Mouse (Mus musculus): ENCODE data around the gene Klhl29.

The Klhl29 gene

GRCm38 (mm10) chr12:5188899-5189298 lies 186.6 kb downstream of the Klhl29 start:
- in situ Hi-C loops (cut with MboI, MseI), result no loop called here

- in situ Hi-C loops (cut with MboI, MseI), result no loop called here
These were observed 187.6 kb downstream of the Klhl29 start for GRCm38 (mm10) chr12:5187773-5188333.

GRCm38 (mm10) chr12:5186645-5187044 lies 188.8 kb downstream of the Klhl29 start:
- in situ Hi-C loops (cut with MboI, MseI), result no loop called here

GRCm38 (mm10) chr12:5185603-5186002 lies 189.9 kb downstream of the Klhl29 start:
- in situ Hi-C loops (cut with MboI, MseI), result no loop called here

GRCm38 (mm10) chr12:5182586-5182985 lies 192.9 kb downstream of the Klhl29 start:
- in situ Hi-C loops (cut with MboI, MseI), result no loop called here

- in situ Hi-C loops (cut with MboI, MseI), result no loop called here
These were observed 193.3 kb downstream of the Klhl29 start for GRCm38 (mm10) chr12:5182165-5182564.

GRCm38 (mm10) chr12:5176716-5177341 lies 198.7 kb downstream of the Klhl29 start:
- in situ Hi-C loops (cut with MboI, MseI), result no loop called here

- in situ Hi-C loops (cut with MboI, MseI), result no loop called here
These were observed 209.3 kb downstream of the Klhl29 start for GRCm38 (mm10) chr12:5166141-5166540.

- in situ Hi-C loops (cut with MboI, MseI), result no loop called here
These were observed 210.1 kb downstream of the Klhl29 start for GRCm38 (mm10) chr12:5165411-5165810.

GRCm38 (mm10) chr12:5162672-5163071 lies 212.8 kb downstream of the Klhl29 start:
- in situ Hi-C loops (cut with MboI, MseI), result no loop called here

GRCm38 (mm10) chr12:5161631-5162030 lies 213.9 kb downstream of the Klhl29 start:
- in situ Hi-C loops (cut with MboI, MseI), result no loop called here

- in situ Hi-C loops (cut with MboI, MseI), result no loop called here
These were observed 217.5 kb downstream of the Klhl29 start for GRCm38 (mm10) chr12:5157931-5158481.

GRCm38 (mm10) chr12:5157021-5157681 lies 218.3 kb downstream of the Klhl29 start:
- in situ Hi-C loops (cut with MboI, MseI), result no loop called here

- in situ Hi-C loops (cut with MboI, MseI), result no loop called here
These were observed 220.3 kb downstream of the Klhl29 start for GRCm38 (mm10) chr12:5155177-5155576.

GRCm38 (mm10) chr12:5151859-5152258 lies 223.6 kb downstream of the Klhl29 start:
- in situ Hi-C loops (cut with MboI, MseI), result no loop called here

- in situ Hi-C loops (cut with MboI, MseI), result loop anchor here in 1 of 2 experiments (10.0 kb wide), 1 partner anchor 677 kb away; no protein-coding TSS in a partner anchor
These were observed 228.0 kb downstream of the Klhl29 start for GRCm38 (mm10) chr12:5147346-5148035.

GRCm38 (mm10) chr12:5143903-5144781 lies 231.3 kb downstream of the Klhl29 start:
- in situ Hi-C loops (cut with MboI, MseI), result loop anchor here in 1 of 2 experiments (10.0 kb wide), 1 partner anchor 681 kb away; no protein-coding TSS in a partner anchor

- in situ Hi-C loops (cut with MboI, MseI), result loop anchor here in 1 of 2 experiments (10.0 kb wide), 1 partner anchor 682 kb away; no protein-coding TSS in a partner anchor
These were observed 232.3 kb downstream of the Klhl29 start for GRCm38 (mm10) chr12:5143224-5143623.

- in situ Hi-C loops (cut with MboI, MseI), result loop anchor here in 1 of 2 experiments (10.0 kb wide), 1 partner anchor 682 kb away; no protein-coding TSS in a partner anchor
These were observed 232.7 kb downstream of the Klhl29 start for GRCm38 (mm10) chr12:5142776-5143175.

GRCm38 (mm10) chr12:5141040-5141439 lies 234.4 kb downstream of the Klhl29 start:
- in situ Hi-C loops (cut with MboI, MseI), result loop anchor here in 1 of 2 experiments (10.0 kb wide), 1 partner anchor 684 kb away; no protein-coding TSS in a partner anchor

GRCm38 (mm10) chr12:5139302-5139701 lies 236.2 kb downstream of the Klhl29 start:
- in situ Hi-C loops (cut with MboI, MseI), result no loop called here

All from T-helper 17 cell (primary cell).